Mouse (Mus musculus) kidney, adult 2 months (tissue): ENCODE measurements around the gene Sct.

ENCODE experiments used
- CTCF ChIP-seq: fragments of 200-500 bp; conservative IDR thresholded peaks from 2 replicates; pipeline ENCODE4 v1.5.1; 2011; ENCODE audit warnings: low read depth, mild to moderate bottlenecking, control low read depth, low read length, moderate library complexity, mixed read lengths; ENCODE audit not compliant: insufficient read depth, insufficient read length
- POLR2A ChIP-seq: fragments of 200-500 bp; IDR thresholded peaks from one replicate; pipeline ENCODE4 v1.6.1; 2011; ENCODE audit warnings: low read depth, low read length, control low read depth

- TF ChIP-seq POLR2A: no peak
- TF ChIP-seq CTCF: no peak
Observed at GRCm38 (mm10) chr7:141265411-141265738, 13.6 kb downstream of the Sct start.
